Mouse (Mus musculus) kidney, postnatal 25 days (tissue): ENCODE data around the gene Sh2b1.

Experiments used
- DNase-seq, 2 experiments: peaks; one replicate each; pipeline ENCODE4 v3.0.0; 2021; ENCODE audit warnings: mixed read lengths in 2 of 2

The Sh2b1 gene

DNA sequence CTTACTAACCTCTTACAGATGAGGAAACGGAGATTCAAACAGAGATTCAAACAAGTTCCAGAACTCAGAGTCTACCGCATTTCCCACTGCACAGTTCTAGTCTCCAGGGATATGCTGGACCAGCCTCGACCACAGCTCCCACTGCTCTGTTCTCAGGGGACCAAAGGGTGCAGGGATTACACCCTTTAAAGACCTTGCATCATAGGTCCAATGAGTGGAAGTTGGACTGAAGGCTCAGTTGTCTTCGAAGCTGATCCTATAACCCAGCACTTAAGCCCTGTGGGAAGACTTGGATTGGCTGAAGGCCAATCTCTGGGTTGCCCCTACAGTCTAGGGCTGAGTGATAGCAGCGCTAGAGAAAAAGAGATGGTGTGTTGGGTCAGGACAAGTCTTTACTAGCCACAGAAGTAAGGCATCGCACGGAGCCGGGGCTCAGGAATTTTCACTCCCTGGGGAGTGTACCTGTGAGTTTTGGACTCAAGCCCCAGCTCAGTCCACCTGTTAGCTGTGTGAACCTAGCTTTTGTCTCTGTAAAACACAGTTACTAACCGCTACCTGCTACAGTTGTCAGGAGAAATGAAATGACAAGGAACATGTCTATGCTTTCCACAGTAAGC, 1.6 kb downstream of the Sh2b1 start:
- DNase-seq, result no peak

DNA sequence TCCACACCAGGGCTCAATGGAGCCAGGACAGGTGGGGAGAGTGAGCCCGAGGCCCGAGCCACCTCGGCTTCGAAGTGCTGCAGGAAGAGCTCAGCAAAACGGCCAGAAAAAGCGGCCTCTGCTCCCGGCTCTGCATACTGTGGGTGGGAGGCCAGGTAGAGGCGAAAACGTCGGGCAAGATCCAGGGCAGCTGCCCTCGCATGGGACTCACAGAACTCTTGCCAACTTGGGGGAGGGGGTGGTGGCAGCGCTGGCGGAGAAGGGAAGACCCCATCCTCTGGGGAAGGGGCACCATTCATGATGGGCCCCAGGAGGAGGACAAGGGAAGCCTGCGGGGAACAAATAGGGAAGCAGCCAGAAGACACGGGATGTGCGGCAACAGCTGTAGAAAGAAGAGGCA, 2.5 kb downstream of the Sh2b1 start:
- DNase-seq, result no peak

DNA sequence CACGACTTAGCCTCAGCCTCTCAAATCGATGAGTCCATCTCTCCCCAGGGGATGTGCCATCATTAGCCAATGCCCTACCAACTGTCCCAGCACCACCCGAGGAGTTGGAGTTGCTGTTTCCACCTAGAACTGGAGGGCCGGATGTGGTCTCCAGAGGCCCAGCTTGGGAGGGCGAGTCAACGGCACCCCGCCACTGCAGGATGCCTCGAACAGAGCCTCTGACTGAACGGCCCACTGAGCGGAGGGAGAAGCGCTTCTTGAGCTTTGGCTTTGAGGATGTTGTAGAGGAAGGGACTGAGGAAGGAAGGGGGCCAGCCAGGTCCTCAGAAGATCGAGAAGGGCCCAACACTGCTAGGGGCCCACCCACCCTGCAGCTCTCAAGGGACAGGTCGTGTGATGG, 2.9 kb downstream of the Sh2b1 start:
- DNase-seq, result no peak

DNA sequence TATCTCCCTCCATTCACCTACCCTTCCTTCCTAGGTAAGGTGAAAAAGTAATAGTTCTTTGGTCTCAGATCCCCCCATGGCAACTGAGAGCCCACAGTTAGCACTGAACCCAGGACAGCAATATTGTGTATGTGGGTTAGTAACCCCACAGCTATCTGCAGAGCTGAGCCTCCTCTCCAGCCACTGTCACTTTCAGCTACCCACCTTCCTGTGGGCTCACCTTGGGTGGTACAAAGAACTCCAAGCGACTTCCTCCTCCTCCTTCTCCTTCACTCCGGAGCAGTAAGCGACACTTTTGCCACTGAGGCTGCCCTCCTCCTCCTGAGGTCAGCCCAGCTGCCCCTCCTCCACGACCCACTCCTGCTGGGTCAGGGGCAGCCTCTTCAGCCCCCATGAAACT, 3.4 kb downstream of the Sh2b1 start:
- no peak for DNase-seq

DNA sequence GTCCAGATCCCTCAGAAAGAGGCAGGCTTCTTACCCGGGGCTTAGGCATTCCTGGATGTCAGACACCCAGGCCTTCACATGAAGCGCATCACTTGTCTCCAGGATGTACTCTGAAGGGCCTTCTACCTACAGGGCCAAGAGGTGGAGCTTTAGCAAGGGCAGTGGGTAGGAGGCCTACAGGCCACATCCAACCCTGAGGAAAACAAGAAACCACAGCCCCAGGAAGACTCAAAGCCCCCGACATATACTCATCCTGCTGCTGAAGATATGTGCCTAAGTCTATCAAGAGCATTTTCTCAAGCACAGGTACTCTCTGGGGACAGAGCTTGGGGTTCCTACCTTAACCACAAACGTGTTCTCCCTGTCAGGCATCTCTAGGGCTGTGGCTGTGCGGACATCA, 3.9 kb downstream of the Sh2b1 start:
- no peak for DNase-seq

DNA sequence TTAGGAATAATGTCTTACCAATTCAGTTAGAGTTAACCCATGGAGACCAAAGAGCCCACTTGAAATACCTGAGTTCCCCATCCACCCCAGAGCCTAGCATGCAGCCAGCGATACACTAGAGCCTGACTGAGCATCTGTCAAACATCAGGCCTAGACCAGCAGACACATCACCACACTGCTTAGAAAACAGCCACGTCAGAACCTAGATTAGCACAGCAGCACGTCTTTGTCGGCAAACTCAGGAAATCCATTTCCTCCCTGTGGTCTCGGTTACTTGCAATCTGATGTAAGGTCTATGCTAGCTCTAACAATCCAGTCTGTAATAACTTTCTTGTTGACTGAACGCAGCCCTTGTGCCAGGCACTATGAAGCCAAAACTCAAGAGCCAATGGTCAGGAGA, 5.1 kb downstream of the Sh2b1 start:
- DNase-seq, result no peak

DNA sequence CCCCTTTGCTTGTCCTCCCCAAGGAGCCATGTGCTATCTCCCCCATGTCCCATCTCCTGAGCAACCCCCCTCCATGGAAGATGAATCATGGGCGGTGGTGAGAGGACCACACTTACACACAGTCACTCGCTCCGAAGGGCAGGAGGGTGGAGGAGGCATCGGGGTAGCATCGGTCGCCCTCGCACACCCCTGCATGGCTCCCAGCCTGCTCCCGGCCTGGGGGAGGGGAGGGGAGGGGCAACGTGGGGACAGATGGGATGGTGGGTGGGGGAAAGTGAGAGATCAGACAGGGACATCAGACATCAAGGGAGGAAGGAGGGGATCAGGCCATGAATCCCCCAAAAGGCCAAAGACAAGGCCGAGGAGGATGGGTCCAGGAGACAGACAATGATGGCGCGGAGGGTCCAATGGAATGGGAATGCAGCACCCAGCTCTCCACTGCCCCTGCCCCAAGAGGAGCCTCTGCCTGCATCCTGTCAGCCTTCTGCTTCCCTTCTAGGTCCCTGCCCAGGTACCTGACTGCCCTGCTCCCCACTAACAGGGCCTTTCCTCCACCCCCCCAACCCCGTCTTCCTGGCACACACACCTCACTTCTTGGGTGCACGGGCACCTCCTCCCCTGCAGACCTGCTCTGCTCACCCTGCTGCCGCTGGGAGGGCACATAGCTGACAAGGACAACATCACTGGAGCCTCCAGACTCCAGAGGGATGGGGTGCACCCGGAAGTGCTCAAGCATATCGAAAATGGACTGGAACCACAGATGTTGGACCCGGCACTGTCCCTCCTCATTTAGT, 7.2 kb downstream of the Sh2b1 start:
- DNase-seq, result no peak

DNA sequence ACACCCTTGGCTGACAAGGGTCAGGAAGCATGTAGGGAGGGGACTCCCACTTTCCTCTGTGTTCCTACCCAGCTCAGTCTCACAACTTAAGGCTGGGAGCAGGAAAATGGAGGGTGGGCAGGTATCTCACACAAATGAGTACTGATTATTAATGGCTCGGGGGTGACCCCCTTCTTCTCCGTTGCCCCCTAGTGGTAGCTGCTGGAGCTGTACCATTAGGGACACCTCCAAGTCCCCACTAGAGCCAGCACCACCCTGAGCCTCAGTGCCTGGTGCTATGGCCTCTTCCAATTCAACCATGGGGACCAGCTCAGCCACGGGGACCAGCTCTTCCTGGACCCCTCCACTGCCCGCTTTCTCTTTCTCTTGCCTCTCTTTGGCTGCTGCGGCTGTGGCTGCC, 8.0 kb downstream of the Sh2b1 start:
- peak; percentile 59 to 63 for DNase-seq

DNA sequence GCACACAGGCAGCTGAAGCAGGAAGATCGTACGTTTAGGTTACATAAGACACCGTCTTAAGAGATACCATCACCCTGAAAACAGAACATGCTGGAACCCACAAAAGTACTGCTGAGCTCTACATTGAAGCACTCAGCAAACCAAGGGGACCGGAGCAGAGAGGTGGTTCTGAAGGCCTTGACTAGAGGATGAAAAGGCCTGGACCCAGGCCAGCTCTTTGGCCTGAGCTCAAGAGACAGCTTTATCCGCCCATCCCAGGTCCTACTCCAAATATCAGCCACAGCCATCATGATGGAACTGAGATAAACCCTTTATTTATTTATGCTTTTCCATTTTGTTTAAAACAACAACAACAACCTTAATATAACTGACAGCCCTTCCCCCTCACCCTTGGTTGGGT, 8.5 kb downstream of the Sh2b1 start:
- DNase-seq, result no peak

DNA sequence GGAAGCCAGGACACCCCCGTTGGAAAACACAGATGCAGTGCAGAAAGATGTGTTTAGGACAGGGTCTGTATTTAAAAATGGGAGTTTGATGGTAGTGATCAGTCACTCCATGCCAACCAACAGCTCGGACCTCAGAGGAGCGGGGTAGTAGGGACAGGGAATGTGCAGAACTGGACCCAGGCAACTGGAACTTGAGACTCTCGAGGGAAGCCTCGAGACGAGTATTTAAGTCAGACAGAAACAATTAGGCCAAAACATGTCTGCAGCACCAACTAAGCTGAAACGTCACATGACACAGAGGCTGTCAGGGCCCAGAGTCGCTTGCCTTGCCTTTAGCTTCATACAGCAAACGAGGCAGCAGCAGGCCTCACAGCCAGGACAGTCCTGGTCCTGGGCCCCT, 9.1 kb downstream of the Sh2b1 start:
- DNase-seq, result no peak

DNA sequence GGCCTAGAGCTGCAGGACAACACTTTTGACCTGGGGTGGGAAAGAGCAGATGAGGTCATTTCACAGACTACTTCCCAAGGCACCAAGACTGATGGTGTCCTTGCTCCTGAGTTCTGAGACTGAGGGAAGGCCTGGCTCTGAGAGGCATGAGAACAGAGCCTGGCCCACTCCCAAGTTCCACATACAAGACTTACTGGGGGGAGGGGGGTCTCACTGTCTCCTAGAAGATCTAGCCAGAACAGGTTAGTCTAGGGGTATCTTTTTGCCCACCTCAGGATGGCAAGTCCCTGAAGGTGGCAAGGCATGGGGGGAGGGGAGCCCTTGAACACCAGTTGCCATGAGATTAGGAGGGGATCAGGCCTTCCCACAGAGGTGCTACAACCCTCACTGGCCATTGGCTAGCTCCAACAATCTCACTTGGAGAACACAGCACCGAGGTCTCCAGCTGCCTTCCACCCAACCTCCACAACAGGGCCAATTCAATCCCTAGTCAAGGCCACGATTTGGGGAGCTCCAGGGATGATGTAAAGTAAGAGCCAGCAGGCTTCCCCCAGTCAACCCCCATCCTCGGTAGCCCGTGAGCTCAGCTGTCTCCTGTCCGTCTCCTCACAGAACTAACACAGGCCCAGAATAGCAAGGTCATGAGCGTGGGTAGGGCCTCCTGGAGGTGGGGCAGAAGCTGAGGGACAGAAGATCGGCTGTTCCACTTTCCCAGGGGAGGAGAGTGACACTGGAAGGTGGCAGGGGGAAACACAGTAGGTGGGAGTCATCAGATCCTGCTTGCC, 9.8 kb downstream of the Sh2b1 start:
- DNase-seq, result no peak

DNA sequence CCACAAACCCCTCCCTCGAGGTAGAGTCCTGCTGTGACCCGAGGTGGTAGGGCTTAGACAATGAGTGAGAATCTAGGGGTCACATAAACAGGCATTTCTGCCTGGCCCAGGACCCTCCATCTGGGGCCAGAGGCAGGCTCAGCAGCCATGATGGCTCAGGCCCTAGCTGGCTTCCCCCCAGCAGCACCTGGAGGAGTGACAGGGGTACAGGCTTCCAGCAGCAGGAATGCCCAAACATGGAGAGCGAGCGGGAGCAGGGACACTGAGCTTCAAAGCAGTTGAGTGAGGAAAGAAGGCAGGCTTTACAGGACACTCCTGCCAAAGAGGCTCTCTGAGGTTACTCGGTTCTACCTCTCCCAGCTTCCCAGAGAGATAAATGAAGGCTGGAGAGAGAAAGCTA, 10.4 kb downstream of the Sh2b1 start:
- DNase-seq, result no peak

DNA sequence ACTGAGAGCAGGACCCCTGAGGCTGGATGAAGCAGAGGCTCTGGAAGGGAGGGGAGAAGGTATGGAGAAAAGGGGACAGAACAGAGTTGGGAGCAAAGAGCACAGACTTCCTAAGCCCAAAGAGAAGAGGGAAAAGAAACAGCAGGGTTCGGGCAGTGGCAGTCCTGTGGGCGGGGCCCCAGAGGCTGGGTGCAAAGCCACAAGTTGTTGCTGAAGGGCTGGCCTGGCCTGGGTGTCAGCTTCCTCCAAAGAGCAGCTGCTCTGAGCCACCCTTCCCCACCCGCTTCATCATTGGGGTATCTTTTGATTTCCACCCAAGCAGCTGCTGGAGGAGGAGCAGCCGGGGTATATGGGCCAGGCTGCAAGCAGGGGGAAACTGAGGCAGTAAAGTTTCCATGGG, 11.1 kb downstream of the Sh2b1 start:
- no peak for DNase-seq

DNA sequence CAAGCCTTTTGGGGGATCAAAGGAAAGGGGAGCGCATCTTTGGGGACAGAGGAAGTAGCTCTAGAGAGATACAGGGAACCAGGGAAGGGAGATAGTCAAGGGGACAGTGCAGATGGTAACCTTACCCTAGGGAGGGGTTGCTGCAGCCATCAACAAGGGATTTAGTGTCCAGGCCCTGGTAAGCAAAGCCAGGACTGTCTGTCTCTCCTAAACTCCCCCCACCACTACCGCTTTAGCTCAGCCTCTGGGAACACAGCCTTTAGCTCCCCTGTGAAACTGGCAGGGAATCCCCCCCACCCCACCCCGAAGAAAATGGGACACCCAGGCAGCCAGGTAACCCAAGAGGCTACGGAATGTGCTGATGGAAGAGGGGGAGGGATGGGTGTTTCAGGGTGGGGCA, 11.7 kb downstream of the Sh2b1 start:
- DNase-seq, result no peak

DNA sequence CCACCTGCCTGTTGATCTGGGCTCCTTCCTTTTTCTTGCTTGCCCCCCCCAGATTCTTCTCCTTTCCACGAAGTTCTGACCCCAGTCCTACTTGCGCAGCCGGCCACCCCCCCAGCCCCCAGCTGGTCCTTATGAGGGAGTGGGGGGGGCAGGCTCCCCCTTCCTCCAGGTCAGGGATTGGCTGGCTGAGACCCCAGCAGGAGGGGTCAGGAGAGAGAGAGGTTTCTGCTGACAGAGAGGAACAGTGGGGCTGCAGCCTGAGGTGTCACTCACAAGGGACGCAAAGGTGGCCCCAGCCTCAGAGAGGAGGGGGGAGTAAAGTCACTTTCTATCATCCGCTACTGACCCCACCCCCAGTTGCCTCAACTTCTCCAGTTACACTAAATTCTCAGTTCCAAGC, 12.2 kb downstream of the Sh2b1 start, which contains the start of gene Atp2a1:
Gene Atp2a1, minus strand, starts transcription at position 105 of the 400 bp plus-strand sequence.
- DNase-seq, result no peak

DNA sequence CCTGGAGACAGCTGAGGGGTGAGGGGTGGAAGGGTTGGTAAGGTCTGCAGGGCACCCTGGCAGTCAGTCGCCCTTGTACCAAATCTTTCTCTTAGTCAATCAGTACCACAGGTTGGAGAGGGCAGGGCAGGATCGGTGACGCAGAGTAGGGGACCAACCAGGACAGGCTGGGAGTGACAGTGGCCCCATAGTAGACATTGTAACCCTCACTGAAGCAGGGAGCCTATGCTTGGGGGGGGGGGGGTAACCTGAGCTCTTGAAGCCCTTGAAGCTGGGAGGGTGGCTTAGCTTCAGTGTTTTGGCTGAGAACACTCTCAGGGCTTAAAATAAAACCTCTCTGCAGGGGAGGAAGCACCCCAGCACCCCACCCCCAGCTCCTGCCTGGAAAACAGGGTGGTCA, 13.6 kb downstream of the Sh2b1 start:
- DNase-seq, result no peak

DNA sequence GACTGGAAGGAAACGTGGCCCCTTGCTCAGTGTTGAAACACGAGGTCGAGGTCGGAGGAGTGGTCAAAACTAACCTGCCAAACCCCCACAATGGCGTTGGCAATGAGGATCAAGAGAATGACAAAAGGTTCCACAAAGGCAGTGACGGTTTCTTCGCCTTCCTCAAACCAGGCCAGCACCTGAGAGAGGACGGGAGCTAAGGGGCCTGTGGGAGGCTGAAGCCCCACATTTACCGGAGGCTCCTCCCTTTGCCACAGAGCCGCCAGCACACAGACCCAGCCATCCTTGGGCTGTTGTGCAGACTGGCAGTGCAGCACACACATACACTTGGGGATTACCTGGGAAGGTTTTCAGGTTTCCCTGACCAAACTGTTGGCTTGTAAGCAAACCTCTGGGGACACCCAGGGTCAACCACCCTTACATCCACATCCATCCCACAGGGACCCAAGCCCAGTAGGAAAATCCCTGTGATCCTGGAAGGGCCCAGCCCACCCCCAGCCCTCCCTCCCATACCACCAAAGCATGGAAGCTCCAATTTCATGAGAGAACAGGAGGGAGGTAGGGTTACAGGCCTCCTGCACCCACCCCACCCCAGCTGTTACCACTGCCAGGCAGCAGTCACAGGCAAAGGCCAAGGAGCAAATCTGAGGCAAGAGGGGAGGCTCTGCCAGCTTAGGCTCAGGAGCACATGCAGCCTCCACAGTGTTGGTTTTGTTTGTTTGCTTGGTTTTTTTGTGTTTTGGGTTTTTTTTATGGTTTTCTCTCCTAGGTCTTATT, 14.4 kb downstream of the Sh2b1 start:
- DNase-seq, result no peak

DNA sequence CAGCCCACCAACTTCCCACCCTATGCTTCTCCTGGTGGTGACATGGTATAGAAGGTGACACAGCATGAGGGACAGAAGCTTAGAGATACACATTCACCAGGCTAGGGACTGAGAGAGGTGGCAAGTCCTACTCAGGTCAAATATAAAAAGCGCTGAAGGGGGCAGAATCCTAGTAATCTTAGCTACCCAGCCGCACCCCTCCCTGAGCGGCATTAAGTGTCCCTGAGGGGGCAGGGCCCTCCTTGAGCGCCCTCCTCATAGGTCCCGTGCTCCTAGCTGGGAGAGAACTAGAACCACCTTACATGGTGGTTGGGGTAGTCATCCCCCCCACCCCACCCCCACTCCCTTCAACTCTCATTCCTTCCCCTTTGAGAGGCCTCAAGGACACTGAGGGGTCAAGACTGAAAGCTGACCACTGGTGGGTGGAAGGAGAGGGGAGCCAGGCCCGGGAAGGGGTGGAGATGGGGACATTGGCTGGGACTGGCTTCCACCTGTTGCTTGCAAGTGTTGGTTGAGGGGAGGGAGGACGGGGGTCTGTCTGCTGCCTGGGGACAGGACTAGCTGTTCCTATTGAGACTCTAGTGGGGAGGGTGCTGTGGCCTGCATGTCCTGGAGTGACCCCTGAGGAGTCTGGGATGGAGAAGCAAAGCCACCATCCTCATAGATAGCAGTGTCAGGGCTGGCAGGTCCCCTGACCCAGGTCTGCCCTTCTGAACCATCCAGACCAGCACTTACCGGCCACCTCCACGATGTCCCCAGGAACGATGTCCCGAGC, 16.2 kb downstream of the Sh2b1 start:
- no peak for DNase-seq

DNA sequence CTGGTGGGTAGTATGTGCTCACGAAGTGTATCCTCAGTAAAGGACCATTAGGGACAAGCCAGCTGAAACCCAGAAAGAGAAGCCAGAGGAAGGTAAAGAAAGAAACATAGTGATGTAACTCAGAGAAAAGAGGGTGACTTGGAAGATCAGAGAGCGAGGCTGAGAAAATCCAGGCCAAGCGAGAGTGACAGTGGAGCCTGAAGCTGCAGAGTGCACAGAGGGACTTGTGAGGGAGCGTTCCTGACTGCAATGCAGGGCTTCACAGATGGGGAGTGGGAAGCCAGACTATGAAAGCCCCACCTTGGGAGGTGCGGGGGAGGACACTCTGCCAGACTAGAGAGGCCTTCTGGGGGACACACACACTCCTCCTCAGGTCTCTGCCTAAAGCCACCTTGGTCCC, 17.0 kb downstream of the Sh2b1 start:
- no peak for DNase-seq

DNA sequence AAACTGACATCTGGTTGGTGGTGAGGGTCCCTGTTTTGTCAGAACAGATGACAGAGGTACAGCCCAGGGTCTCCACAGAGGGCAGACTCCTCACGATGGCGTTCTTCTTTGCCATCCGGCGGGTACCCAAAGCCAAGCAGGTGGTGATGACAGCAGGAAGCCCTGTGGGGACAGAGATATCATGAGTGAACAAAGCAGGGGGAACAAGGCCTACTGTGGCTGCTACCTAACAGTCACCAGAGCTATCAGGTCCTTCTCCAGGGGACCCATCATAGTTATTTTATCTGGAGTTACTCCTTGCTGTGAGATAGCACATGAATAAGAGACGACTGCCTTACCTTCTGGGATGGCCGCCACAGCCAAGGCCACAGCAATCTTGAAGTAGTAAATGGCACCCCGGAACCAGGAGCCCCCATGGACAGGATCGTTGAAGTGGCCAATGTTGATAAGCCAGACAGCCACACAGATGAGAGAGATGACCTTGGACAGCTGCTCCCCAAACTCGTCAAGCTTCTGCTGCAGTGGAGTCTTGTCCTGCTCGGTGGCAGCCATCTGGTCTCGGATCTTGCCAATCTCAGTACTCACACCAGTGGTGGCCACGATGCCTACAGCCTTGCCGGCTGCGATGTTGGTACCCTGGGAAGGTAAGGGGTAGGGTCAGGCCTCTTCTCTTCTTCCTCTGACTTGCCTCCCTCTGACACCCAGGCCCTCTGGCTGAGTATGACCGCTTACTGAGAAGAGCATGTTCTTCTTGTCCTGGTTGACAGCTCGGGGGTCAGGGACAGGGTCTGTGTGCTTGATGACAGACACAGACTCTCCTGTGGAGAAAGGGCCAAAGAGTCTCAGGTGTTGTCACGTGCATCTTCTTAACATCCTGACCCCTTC, 18.6 kb downstream of the Sh2b1 start:
- no peak for DNase-seq

DNA sequence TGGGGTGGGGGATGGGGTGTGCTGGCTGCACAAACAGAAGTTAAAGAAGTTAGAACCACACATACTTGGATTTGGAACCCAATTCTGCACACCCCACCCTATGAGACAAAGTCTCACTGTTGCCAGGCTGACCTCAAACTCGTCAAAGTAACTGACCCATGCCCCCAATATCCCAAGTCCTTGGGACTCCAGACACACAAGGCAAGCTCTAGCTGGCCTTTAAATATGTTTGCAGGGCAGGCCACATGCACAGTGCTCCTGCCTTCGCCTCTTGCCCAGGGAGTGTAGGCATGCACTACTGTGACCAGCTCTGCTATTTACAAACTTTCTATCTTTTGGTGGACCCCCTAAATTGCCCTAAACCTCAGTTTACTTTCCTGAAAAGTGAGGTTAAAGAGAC, 20.0 kb downstream of the Sh2b1 start:
- DNase-seq, result no peak
